Mouse (Mus musculus): ENCODE measurements at regions not wholly inside any gene's neighbourhood (a gene's known extent, or its start where the extent isn't known, plus 50 kb on each side); places are given as distances from the start of the nearest gene placed in this dataset.

DNA sequence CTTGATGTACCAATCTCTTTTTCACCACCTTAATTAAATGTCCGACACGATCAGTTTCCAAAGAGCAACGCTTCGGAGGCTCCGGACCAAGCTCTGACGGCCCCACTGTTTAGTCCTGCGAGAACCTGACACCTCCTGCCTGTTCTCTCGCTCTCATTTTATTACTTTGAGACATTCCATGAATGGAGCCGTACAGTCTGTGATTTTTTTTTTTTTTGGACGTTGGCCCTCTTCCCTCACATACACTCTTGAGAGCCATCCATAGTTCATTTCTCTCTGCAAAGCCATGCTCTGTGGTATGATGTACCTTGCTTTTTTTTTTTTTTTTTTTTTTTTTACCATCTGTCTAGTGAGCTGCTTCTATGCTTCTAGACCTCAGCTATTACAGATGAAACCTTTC is 106.7 kb downstream of the Nxnl2 start:
- TF ChIP-seq EP300 (IDR thresholded peaks at IDR 0.05; ENCODE audit: low read depth) (no peak), CTCF (IDR thresholded peaks at IDR 0.05; ENCODE audit: low read depth) (no peak)
